Comparison of ENCODE assay signal across 9 mouse cellular contexts in genomic region chr6:14901183-14901970, GRCm38 (mm10). TPM values are rescaled to one million over a fixed set of nuclear protein-coding genes. Genes with fewer than 3 reads are reported as not detected.
A peak's percentile ranks its signal among the peaks of the same experiment; 100 is the strongest.
DNase-seq lines count a peak whose midpoint lies in the region; ATAC-seq and TF ChIP-seq lines count a peak whose summit lies in the region.
"Had no signal": no experiment of that assay in that cellular context is flagged by ENCODE, and none has a peak within 500 bp of the region (broad histone marks: within the 10 kb centered on the region; RNA-seq: fewer than 3 reads in every experiment).

Gene Foxp2, plus strand, starts transcription at chr6:14901349.

- DNase-seq in layer of hippocampus, adult 2 months (ENCODE audit: low spot score in 2 of 2): peak in 1 of 2 experiments; percentile 18
- no peak for DNase-seq in layer of hippocampus, adult 8-10 months (ENCODE audit: low spot score in 2 of 2)
- peak; percentile 46 to 50 for DNase-seq in frontal cortex, postnatal 10 days (ENCODE audit: low spot score in 2 of 2)
- DNase-seq in urinary bladder, postnatal 10 days (ENCODE audit: low spot score): peak; percentile 14

- peak; percentile 84 for ATAC-seq in hindbrain, embryonic 12.5 days (ENCODE audit: low FRiP score)
- ATAC-seq in limb, embryonic 13.5 days (ENCODE audit: low FRiP score, low read depth): peak; percentile 76
- peak; percentile 81 for ATAC-seq in midbrain, embryonic 15.5 days (replicated peaks)

- no peaks in the 10 kb centered on the region for H3K9me3 ChIP-seq in hindbrain, embryonic 12.5 days (replicated peaks)
- H3K9me3 ChIP-seq in limb, embryonic 13.5 days: no peaks in the 10 kb centered on the region
- no peaks in the 10 kb centered on the region for H3K9me3 ChIP-seq in midbrain, embryonic 15.5 days

- under 1% methylated on average over 52 of the region's 80 CpGs for WGBS in hindbrain, embryonic 12.5 days
- WGBS in limb, embryonic 13.5 days: under 1% methylated on average over 80 of the region's 80 CpGs
- under 1% methylated on average over 80 of the region's 80 CpGs for WGBS in midbrain, embryonic 15.5 days

- peaks cover 23% of the 10 kb centered on the region for H3K27me3 ChIP-seq in hindbrain, embryonic 12.5 days
- 0 out of 2 replicates have a peak, but pooled peaks cover 2% of the 10 kb centered on the region for H3K27me3 ChIP-seq in limb, embryonic 13.5 days
- H3K27me3 ChIP-seq in midbrain, embryonic 15.5 days (replicated peaks): no peaks in the 10 kb centered on the region

- peak within 1 kb of the TSS; percentile 72 for H3K9ac ChIP-seq in hindbrain, embryonic 12.5 days
- H3K9ac ChIP-seq in limb, embryonic 13.5 days: peak within 1 kb of the TSS; percentile 89
- H3K9ac ChIP-seq in midbrain, embryonic 15.5 days: peak within 1 kb of the TSS; percentile 78

- no peak for TF ChIP-seq CTCF in layer of hippocampus, adult 2 months (conservative IDR thresholded peaks at IDR 0.05)
- no peak for TF ChIP-seq CTCF in bone marrow macrophage, adult 2 months (IDR thresholded peaks at IDR 0.05; ENCODE audit: low read depth, low read length)

- peaks cover 2% of the 10 kb centered on the region; the same call in 1 of the 2 replicates for H3K4me1 ChIP-seq in bone marrow macrophage, adult 2 months (ENCODE audit: control insufficient read depth, insufficient read depth, low read length)
- peaks cover 37% of the 10 kb centered on the region for H3K4me1 ChIP-seq in hindbrain, embryonic 12.5 days
- H3K4me1 ChIP-seq in limb, embryonic 13.5 days: peaks cover 39% of the 10 kb centered on the region
- H3K4me1 ChIP-seq in midbrain, embryonic 15.5 days: peaks cover 37% of the 10 kb centered on the region

- H3K36me3 ChIP-seq in hindbrain, embryonic 12.5 days: no peaks in the 10 kb centered on the region
- H3K36me3 ChIP-seq in limb, embryonic 13.5 days: no peaks in the 10 kb centered on the region
- no peaks in the 10 kb centered on the region for H3K36me3 ChIP-seq in midbrain, embryonic 15.5 days (replicated peaks)

- H3K4me2 ChIP-seq in hindbrain, embryonic 12.5 days (replicated peaks): peak within 1 kb of the TSS; percentile 88
- H3K4me2 ChIP-seq in limb, embryonic 13.5 days (replicated peaks): peak within 1 kb of the TSS; percentile 81
- peak within 1 kb of the TSS; percentile 97 for H3K4me2 ChIP-seq in midbrain, embryonic 15.5 days

- H3K27ac ChIP-seq in layer of hippocampus, adult 2 months: no peak within 1 kb of the TSS
- H3K27ac ChIP-seq in bone marrow macrophage, adult 2 months (ENCODE audit: insufficient read depth, low read depth, low read length): no peak within 1 kb of the TSS
- peak within 1 kb of the TSS; percentile 79 for H3K27ac ChIP-seq in hindbrain, embryonic 12.5 days
- H3K27ac ChIP-seq in limb, embryonic 13.5 days: peak within 1 kb of the TSS; percentile 95
- peak within 1 kb of the TSS; percentile 72 for H3K27ac ChIP-seq in midbrain, embryonic 15.5 days

- no peak for TF ChIP-seq POLR2A in bone marrow macrophage, adult 2 months (IDR thresholded peaks at IDR 0.05; ENCODE audit: borderline replicate concordance, low read depth, low read length)

- peak within 1 kb of the TSS; percentile 67 for H3K4me3 ChIP-seq in layer of hippocampus, adult 2 months
- peak within 1 kb of the TSS; percentile 54 for H3K4me3 ChIP-seq in bone marrow macrophage, adult 2 months (ENCODE audit: insufficient read depth, low read length)
- H3K4me3 ChIP-seq in hindbrain, embryonic 12.5 days: peak within 1 kb of the TSS; percentile 55
- peak within 1 kb of the TSS; percentile 81 for H3K4me3 ChIP-seq in limb, embryonic 13.5 days
- peak within 1 kb of the TSS; percentile 94 for H3K4me3 ChIP-seq in midbrain, embryonic 15.5 days
- H3K4me3 ChIP-seq: myocyte had no signal

RNA-seq across cellular contexts. Expression of gene Foxp2, which starts in this region (rescaled TPM):
- 1 to 10 TPM; 1.8 to 2.1 TPM for total RNA-seq in layer of hippocampus, adult 2 months (2021)
- 1 to 10 TPM; 1.6 to 2.9 (median 2.5) TPM for total RNA-seq in layer of hippocampus, adult 8-10 months (2022)
- polyA plus RNA-seq in bone marrow macrophage, adult 2 months (2012; ENCODE audit: insufficient read depth, insufficient read length, missing spikeins): 0.27 and 0.32 TPM in 2 replicates
- 46.4 and 48.4 TPM in 2 replicates for polyA plus RNA-seq in hindbrain, embryonic 12.5 days (2016; fragmentation: Nextera tagmentation; extraction: Ambion mirVana)
- 47.8 and 53.9 TPM in 2 replicates for polyA plus RNA-seq in limb, embryonic 13.5 days (2015; fragmentation: Nextera tagmentation; extraction: Ambion mirVana)
- 78.7 and 80.9 TPM in 2 replicates for polyA plus RNA-seq in midbrain, embryonic 15.5 days (2015; fragmentation: Nextera tagmentation; extraction: Ambion mirVana)
- polyA plus RNA-seq: myocyte had no signal

Comparison
In these comparisons a context has a peak if more than half of its experiments do, and no peak if none do; other contexts are left out.
1. RNA of gene Foxp2 (polyA plus RNA-seq): 78.7 to 80.9 TPM in midbrain, embryonic 15.5 days, 47.8 to 53.9 TPM in limb, embryonic 13.5 days and 46.4 to 48.4 TPM in hindbrain, embryonic 12.5 days; 0.27 to 0.32 TPM in bone marrow macrophage, adult 2 months; every median in the first group is over 10 times any median in the second.
2. DNase-seq: peak in frontal cortex, postnatal 10 days (2 of 2) and urinary bladder, postnatal 10 days (single experiment); none in layer of hippocampus, adult 8-10 months (0 of 2).
3. H3K27ac ChIP-seq: peak in hindbrain, embryonic 12.5 days (single experiment), limb, embryonic 13.5 days (single experiment) and midbrain, embryonic 15.5 days (single experiment); none in layer of hippocampus, adult 2 months (single experiment) and bone marrow macrophage, adult 2 months (single experiment).
4. Peak in every context shown above with its lines, with median percentiles within 50 percentile points of each other: H3K4me3 ChIP-seq, ATAC-seq, H3K4me2 ChIP-seq and H3K9ac ChIP-seq.